Mouse (Mus musculus) liver, adult (tissue): Measurements from ENCODE around the gene Tnfrsf1a.

ENCODE experiments used
- GATA4 ChIP-seq: IDR thresholded peaks from 2 replicates; pipeline ENCODE4 v1.6.1; 2014; ENCODE audit warnings: mild to moderate bottlenecking, low read length; ENCODE audit not compliant: insufficient replicate concordance

Gene Tnfrsf1a

DNA sequence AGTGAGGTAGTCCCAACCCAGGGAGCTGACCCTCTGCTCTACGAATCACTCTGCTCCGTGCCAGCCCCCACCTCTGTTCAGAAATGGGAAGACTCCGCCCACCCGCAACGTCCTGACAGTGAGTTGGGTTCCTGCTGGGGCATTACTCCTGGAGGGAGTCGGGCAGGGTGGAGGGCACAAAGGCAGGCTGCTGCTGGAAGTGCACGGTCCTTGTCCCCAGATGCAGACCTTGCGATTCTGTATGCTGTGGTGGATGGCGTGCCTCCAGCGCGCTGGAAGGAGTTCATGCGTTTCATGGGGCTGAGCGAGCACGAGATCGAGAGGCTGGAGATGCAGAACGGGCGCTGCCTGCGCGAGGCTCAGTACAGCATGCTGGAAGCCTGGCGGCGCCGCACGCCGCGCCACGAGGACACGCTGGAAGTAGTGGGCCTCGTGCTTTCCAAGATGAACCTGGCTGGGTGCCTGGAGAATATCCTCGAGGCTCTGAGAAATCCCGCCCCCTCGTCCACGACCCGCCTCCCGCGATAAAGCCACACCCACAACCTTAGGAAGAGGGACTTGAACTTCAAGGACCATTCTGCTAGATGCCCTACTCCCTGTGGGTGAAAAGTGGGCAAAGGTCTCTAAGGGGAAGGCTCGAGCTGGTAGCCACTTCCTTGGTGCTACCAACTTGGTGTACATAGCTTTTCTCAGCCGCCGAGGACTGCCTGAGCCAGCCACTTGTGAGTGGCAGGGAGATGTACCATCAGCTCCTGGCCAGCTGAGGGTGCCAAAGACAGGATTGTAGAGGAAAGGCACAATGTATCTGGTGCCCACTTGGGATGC is 12.5 kb downstream of the Tnfrsf1a start:
- TF ChIP-seq GATA4 = no peak; the same call in 1 of the 2 replicates

DNA sequence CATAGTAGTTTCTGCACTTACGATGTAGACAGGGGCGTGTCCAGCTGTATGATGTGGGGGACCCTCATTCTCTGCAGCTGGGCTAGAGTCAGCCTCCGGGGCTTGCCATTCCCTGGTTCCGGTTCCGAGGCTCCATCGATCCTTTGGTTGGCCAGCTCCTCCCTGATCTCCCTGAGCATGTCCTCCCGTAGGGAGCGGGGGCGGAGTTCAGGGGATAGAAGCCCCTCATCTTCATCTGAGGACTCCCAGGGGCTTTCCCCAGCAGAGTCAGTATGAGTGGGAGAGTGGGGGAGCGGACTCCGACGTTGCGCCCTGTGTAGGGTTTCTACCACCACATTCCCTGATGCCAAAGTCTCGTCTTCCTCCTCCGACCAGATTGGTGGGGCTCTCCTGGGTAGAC is 13.9 kb downstream of the Tnfrsf1a start:
- TF ChIP-seq GATA4 = no peak

DNA sequence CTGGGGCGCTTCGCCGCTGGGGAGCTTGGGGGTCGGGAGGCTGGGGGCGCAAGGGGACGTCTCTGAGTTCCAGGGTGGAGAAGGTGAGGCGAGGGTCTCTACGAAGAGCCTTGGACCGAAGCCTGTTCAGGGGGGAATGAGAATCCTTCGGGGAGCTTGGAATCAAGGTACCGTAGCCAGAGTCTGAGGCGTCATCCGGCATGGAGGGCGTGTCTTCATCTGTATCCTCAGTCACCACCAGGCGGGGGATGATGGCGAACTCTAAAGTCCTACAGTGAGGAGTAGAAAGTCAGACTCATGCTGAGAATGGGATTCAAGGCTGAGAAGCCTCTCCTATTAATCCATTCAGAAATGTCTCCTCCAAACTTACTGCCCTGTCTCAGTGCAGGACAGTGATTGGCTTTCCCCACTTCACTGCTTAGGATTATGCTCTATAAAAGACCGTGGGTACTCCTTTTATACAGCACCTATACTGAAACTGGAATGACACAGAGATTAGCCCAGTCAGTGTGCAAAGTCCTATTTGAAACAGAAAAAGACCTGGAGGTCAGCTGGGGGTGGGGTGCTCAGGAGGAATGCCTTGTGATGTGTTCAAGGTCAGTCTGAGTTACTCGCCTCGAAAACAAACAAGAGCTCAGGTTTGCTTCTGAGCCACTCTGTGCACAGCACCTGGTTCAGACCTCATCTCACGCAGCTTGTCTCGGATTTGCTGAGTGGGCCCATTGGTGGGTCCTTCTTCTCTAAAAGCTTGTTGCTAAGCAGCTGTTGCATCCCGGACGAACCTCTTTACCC is 14.5 kb downstream of the Tnfrsf1a start:
- no peak for TF ChIP-seq GATA4

DNA sequence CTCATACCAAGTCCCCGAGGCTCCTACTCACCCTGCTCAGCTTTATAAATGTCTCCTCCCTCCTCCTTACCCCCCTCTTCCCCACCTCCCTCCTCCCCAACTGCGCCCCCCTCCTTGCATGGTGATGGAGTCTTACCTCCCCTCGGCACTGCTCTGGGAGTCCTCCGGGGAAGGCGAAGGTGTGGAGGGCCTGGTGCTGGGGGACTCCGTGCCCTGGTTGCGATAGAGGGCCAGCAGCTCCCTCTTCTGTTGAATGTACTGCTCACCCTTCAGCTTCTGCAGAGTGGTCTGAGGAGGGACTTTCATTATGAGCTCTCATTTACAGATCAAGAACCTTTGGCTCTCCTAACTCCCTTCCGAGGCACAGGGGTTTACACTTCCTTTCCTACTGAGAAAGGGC is 15.3 kb downstream of the Tnfrsf1a start:
- TF ChIP-seq GATA4 = no peak

DNA sequence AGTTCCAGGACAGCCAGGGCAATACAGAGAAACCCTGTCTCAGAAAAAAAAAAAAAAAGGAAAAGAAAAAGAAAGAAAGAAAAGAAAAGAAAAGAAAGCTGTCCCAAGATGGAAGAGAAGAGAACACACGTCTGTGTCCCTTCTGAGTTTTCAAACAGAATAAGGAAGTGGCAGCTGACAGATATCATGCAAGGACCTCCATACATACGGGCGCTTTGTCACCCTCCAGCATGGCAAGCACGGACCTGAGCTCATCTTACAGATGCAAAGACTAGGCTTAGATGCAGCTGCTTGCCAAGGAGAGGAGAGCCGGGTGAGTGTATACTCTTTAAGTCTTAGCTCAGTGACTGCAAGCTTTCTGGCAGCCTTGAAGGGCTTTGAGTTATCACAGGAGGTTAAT is 16.4 kb downstream of the Tnfrsf1a start:
- TF ChIP-seq GATA4 = no peak

DNA sequence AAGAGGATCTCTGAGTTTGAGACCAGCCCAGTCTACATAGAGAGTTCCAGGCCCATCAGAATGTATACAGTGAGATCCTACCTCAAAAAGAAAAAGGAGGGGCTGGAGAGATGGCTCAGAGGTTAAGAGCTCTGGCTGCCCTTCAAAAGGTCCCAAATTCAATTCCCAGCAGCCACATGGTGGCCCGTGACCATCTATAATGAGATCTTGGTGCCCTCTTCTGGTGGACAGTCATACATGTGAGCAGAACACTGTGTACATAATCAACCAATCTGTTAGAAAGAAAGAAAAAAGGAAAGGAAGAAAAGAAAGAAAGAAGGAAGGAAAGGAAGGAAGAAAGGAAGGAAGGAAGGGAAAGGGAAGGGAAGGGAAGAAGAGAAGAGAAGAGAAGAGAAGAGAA is 17.0 kb downstream of the Tnfrsf1a start:
- TF ChIP-seq GATA4 = no peak

DNA sequence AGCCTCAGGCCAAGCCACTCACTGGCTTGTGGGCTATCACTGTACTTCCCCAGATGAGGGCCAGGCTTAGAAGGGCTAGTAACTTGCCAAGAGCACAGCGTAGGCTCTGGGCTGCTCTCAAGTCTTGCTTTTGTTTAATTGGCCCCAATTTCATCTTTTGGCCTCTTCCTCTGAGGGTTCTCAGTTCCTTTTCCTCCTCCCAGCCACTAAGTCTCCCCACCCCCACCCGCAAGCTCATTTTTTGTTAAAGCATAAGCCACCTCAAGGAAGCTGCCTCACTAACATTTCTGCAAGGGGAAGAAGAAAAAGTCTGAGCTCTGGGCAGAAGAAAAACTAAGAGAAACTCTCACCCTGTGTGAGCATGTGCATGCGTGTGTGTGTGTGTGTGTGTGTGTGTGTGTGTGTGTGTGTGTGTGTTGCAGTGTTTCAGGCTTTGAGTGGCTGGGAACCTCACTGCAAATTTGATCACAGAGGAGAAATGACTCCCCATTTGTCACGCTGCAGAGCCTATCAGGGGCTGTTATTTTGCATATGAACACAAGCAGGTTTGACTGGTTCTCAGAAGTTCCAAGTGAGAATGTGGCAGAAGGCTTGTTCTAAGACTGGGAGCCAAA is 18.7 kb downstream of the Tnfrsf1a start:
- TF ChIP-seq GATA4 = no peak

DNA sequence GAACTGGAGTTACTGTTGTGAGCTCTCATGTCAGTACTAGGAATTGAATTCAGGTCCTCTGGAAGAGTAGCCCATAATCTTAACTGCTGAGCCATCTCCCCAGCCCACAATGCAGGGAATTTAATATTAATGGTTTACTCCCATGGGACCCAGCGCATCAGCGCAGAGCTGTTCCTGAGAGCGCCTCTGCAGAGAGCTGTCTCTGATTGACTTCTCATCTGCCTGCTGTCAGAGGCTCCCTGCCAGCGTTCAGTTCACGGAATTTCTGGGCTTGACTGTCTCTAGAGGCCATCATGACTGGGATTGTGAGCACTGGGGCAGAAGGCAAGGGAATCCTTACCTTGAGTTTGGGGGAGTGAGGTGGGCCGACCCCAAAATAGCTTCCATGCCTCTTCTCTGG is 27.9 kb downstream of the Tnfrsf1a start:
- TF ChIP-seq GATA4 = no peak

DNA sequence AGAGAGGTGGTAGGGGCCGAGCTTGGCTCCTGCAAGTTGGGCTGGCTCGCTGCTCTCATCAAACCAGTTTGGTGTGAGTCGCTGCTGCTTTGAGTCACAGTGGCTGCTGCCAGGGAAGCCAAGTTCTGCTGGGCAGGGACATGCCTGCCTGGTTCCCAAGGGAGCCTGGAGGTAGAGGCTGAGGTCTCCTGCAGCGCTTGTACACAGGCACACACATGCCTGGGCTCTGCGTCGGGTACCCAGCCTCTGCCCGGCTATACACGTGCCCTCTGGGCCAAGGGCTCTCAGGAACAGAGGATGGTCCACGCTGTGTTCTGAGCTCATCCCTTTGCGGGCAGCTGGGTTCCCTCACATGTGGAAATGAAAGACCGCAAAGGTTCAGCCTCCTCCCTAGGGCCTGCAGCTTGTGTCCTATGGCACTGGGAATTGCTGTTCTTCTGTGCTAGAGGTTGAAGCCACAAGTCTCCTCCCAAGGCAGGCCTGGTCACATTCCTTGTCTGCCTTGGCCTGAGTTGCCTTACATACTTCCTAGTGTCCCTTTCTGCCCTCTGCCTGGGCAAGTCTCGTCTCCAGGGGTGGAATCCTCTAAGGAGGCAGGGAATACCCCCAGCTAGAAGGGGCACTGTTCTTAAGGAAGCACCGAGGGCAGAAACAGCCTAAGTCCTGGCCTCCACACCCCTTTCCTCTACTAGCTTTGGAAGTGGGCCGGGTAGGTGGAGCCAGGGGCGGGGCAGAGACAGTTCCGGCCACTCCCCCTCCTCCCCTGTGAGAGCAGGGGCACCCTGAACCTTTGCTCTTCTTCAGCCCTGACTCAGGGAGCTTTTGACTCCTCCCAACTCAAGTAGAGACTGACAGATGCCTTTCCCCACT is 28.7 kb downstream of the Tnfrsf1a start:
- TF ChIP-seq GATA4 = no peak

DNA sequence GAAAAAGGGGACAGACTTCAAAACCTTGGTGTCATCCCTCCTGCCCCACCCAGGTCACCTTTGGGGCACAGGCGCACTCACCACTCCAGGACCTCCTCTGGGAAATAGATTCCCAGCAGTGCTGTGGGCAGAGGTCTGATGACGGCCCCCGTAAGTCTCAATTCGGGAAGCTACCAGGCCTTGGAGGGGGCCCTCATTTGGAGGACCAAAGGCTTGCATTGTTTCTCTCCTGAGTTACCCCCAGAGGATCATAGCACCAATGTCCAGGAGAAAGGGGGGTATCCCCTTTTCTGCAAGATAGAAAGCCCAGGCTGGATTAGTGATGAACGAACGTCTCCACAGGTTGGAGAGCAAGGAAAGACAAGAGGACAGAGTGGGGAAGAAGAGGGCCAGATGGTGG is 29.5 kb downstream of the Tnfrsf1a start:
- TF ChIP-seq GATA4 = no peak

DNA sequence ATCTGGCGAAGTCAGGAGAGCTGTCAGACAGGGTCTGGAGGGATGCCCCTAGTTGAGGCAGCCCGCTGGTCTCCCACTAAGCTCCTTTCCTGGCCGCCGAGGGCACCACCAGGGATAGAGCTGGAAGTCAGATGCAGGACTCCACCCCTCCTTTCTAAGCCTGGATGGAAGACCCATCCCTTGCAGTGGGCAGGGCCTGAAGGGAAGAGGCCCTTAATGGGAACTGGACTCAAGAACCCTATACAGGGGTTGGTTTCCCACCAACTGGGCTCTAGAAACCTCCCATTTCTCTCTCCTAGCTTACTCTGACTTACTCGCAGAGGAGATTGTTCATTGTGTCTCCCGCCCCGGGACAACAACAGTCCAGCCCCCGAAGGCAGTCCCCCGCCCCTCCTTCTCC is 30.6 kb downstream of the Tnfrsf1a start:
- TF ChIP-seq GATA4 = no peak

DNA sequence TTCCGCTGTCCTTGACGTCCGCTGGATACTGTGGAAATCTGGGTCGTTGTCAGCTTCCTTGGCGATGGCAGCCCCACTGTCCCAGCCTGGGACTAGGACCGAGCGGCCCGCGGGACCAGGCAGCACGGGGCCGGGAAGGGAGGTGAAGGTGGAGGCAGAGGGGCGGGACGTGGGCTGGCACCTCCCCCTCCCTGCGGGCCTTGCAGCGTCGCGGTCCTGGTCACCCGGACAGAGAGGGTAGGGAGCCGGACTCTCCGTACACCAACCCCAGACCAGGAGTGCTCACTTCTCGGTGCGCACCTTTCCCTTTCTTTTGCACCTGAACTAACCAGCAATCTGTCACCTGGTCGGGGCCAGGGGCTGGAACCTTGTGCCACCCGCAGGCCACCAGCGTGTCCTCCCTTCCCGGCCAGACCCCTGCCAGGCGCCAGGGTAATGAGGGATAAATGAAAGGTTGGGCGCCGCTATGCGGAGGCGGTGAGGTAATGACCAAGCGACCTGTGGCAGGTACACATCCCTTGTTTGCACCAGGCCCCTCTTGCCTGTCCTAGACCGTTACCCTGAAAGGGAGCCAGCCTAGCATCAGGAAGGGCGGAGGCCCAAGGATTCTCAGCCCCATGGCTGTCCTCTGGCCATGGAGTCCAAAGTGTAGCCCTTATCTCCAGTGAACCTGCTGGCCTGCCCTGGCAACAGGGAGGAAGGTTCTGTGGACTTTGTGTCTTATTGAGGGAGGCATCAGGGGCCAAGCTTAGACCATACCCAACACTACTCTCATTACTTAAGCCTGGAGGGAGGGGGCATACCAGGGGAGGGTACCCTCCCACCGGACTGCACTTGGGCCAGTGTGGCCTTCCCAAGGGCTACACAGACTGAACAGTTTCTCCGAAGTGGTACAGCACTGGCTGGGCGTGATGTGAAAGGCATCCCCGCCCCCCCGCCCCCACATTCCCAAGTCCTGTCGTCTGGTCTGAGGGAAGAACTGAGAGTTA is 31.5 kb downstream of the Tnfrsf1a start, which contains the start of gene Plekhg6:
Plekhg6 (minus strand) TSS at position 422 of the 989 bp plus-strand sequence.
- peak; percentile 98 for TF ChIP-seq GATA4

DNA sequence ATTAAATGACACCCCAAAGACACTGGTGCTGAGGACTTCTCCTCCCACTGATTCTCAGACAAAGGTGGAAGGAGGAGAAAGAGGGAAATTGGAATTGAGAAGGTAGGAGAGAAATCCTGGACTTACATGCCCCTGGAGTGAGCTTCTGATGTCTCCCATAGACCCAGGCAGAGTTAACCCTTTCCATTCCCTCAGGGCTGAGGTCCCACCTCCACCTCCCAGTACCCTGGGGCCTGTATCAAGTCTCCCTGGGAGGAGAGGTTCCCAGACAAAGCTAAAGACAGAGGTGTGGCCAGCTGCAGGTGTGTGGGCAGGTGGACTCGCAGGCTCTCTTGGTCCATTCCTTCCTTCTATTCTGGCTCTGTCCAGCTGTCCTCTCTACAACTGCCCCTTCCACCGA is 32.9 kb downstream of the Tnfrsf1a start:
- TF ChIP-seq GATA4 = no peak
